Mouse (Mus musculus): ENCODE measurements around the gene Parp14. TPM values are rescaled to one million over a fixed set of nuclear protein-coding genes. Genes with fewer than 3 reads are reported as not detected.
A peak's percentile ranks its signal among the peaks of the same experiment; 100 is the strongest.

The Parp14 gene
- polyA plus RNA-seq, 1 experiment = 0.02 TPM

- peak; percentile 67 for TF ChIP-seq CTCF (IDR thresholded peaks at IDR 0.05; ENCODE audit: control insufficient read depth, insufficient read depth, insufficient read length)
- TF ChIP-seq MYOD1 (IDR thresholded peaks at IDR 0.05; ENCODE audit: control insufficient read depth, insufficient read length, low read depth) = no peak
- no peaks in the 10 kb centered on the region for H3K79me2 ChIP-seq (ENCODE audit: control insufficient read depth, insufficient read depth)
- no peak overlapping the region for H3ac ChIP-seq (ENCODE audit: control insufficient read depth, insufficient read length, low read depth)
- H3K79me3 ChIP-seq (ENCODE audit: low read depth) = no peaks in the 10 kb centered on the region
- peaks cover 27% of the 10 kb centered on the region for H3K36me3 ChIP-seq (ENCODE audit: control insufficient read depth, insufficient read depth)
- no peak overlapping the region for H3K4me3 ChIP-seq (ENCODE audit: insufficient read depth, poor library complexity, severe bottlenecking)
- H3K27me3 ChIP-seq (ENCODE audit: control insufficient read depth, insufficient read depth, insufficient read length) = no peaks in the 10 kb centered on the region
These were observed 53.9 kb downstream of the Parp14 start for GRCm38 (mm10) chr16:35817255-35818089.

GRCm38 (mm10) chr16:35813119-35813518, 58.2 kb downstream of the Parp14 start:
- Histone ChIP-seq H3ac (ENCODE audit: control insufficient read depth, insufficient read length, low read depth) (no peak overlapping the region), H3K79me2 (ENCODE audit: control insufficient read depth, insufficient read depth) (no peaks in the 10 kb centered on the region), H3K4me3 (ENCODE audit: insufficient read depth, poor library complexity, severe bottlenecking) (no peak overlapping the region), H3K27me3 (ENCODE audit: control insufficient read depth, insufficient read depth, insufficient read length) (no peaks in the 10 kb centered on the region), H3K36me3 (ENCODE audit: control insufficient read depth, insufficient read depth) (peaks cover 14% of the 10 kb centered on the region), H3K79me3 (ENCODE audit: low read depth) (no peaks in the 10 kb centered on the region)
- TF ChIP-seq CTCF (IDR thresholded peaks at IDR 0.05; ENCODE audit: control insufficient read depth, insufficient read depth, insufficient read length) (no peak), USF1 (IDR thresholded peaks at IDR 0.05; ENCODE audit: low read depth) (no peak), MYOD1 (IDR thresholded peaks at IDR 0.05; ENCODE audit: control insufficient read depth, insufficient read length, low read depth) (no peak), CEBPB (IDR thresholded peaks at IDR 0.05; ENCODE audit: low read depth) (no peak), MAX (IDR thresholded peaks at IDR 0.05) (no peak), FOSL1 (IDR thresholded peaks at IDR 0.05; ENCODE audit: insufficient read depth, low read length, poor library complexity, severe bottlenecking) (no peak), MYOG (IDR thresholded peaks at IDR 0.05; ENCODE audit: control insufficient read depth, extremely low read depth, insufficient read length) (no peak)

DNA sequence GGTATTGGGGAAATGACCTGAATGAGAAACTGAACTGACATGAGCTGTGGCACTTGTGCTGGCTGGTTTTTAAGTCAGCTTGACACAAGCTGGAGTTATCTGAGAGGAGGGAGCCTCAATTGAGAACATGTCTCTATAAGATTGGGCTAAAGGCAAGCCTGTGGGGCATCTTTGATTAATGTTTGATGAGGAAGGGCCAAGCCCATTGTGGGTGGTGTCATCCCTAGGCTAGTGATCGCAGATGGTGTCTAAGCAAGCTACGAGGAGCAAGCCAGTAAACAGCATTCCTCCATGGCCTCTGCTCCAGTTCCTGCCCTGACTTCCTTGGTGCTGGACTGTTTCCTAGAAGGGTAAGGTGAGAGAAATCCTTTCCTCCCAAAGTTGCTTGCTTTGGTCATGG, 62.5 kb downstream of the Parp14 start:
- no peak overlapping the region for H3ac ChIP-seq (ENCODE audit: control insufficient read depth, insufficient read length, low read depth)
- H3K79me3 ChIP-seq (ENCODE audit: low read depth) = no peaks in the 10 kb centered on the region
- no peaks in the 10 kb centered on the region for H3K27me3 ChIP-seq (ENCODE audit: control insufficient read depth, insufficient read depth, insufficient read length)
- H3K4me3 ChIP-seq (ENCODE audit: insufficient read depth, poor library complexity, severe bottlenecking) = no peak overlapping the region
- H3K36me3 ChIP-seq (ENCODE audit: control insufficient read depth, insufficient read depth) = peaks cover 6% of the 10 kb centered on the region
- no peak for TF ChIP-seq MYOG (IDR thresholded peaks at IDR 0.05; ENCODE audit: control insufficient read depth, extremely low read depth, insufficient read length)
- TF ChIP-seq MYOD1 (IDR thresholded peaks at IDR 0.05; ENCODE audit: control insufficient read depth, insufficient read length, low read depth) = no peak
- no peak for TF ChIP-seq CEBPB (IDR thresholded peaks at IDR 0.05; ENCODE audit: low read depth)
- no peaks in the 10 kb centered on the region for H3K79me2 ChIP-seq (ENCODE audit: control insufficient read depth, insufficient read depth)

- H3ac ChIP-seq (ENCODE audit: control insufficient read depth, insufficient read length, low read depth) = no peak overlapping the region
- H3K36me3 ChIP-seq (ENCODE audit: control insufficient read depth, insufficient read depth) = peaks cover 4% of the 10 kb centered on the region
- no peaks in the 10 kb centered on the region for H3K79me2 ChIP-seq (ENCODE audit: control insufficient read depth, insufficient read depth)
- H3K79me3 ChIP-seq (ENCODE audit: low read depth) = no peaks in the 10 kb centered on the region
- TF ChIP-seq CTCF (IDR thresholded peaks at IDR 0.05; ENCODE audit: control insufficient read depth, insufficient read depth, insufficient read length) (no peak), MYOG (IDR thresholded peaks at IDR 0.05; ENCODE audit: control insufficient read depth, extremely low read depth, insufficient read length) (no peak), CEBPB (IDR thresholded peaks at IDR 0.05; ENCODE audit: low read depth) (no peak), FOSL1 (IDR thresholded peaks at IDR 0.05; ENCODE audit: insufficient read depth, low read length, poor library complexity, severe bottlenecking) (no peak), USF1 (IDR thresholded peaks at IDR 0.05; ENCODE audit: low read depth) (no peak), MAX (IDR thresholded peaks at IDR 0.05) (no peak), MYOD1 (IDR thresholded peaks at IDR 0.05; ENCODE audit: control insufficient read depth, insufficient read length, low read depth) (no peak)
- no peaks in the 10 kb centered on the region for H3K27me3 ChIP-seq (ENCODE audit: control insufficient read depth, insufficient read depth, insufficient read length)
- H3K4me3 ChIP-seq (ENCODE audit: insufficient read depth, poor library complexity, severe bottlenecking) = no peak overlapping the region
These were observed 63.7 kb downstream of the Parp14 start for GRCm38 (mm10) chr16:35807663-35807992.

DNA sequence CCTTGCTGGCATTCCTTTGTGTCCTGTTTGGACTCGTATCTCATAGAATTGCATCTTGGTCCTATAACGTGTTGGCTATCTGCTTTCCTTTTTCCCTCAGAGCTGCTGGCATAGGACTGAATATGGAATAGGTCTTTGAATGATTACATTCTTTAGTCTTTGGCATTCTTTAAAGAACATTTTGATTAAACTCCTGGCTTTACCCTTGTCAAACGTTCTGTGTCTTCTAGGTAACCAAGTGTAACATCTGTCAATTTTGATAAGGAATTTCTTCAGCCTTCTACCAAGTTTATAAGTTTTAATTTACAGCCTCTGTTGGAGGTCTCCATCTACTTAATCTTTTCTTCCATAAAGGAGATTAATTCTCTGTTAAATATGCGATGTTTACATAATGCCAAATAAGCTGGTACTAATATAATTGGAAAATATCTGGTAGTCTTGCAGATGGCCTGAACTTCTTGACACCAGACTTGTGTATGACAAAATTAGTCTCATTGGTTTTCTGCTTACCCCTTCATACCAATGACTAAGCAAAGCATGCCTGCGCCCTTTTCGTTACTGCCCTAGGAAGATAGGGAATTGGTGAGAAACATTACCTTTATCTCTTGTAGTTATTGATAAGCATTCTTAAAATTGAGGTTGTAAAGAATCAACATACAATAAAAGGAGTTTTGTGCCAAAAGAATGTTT, 64.2 kb downstream of the Parp14 start:
- H3K79me2 ChIP-seq (ENCODE audit: control insufficient read depth, insufficient read depth) = no peaks in the 10 kb centered on the region
- no peaks in the 10 kb centered on the region for H3K27me3 ChIP-seq (ENCODE audit: control insufficient read depth, insufficient read depth, insufficient read length)
- no peak for TF ChIP-seq MYOD1 (IDR thresholded peaks at IDR 0.05; ENCODE audit: control insufficient read depth, insufficient read length, low read depth)
- no peak for TF ChIP-seq FOSL1 (IDR thresholded peaks at IDR 0.05; ENCODE audit: insufficient read depth, low read length, poor library complexity, severe bottlenecking)
- H3K79me3 ChIP-seq (ENCODE audit: low read depth) = no peaks in the 10 kb centered on the region
- H3K36me3 ChIP-seq (ENCODE audit: control insufficient read depth, insufficient read depth) = peaks cover 6% of the 10 kb centered on the region
- H3ac ChIP-seq (ENCODE audit: control insufficient read depth, insufficient read length, low read depth) = no peak overlapping the region
- H3K4me3 ChIP-seq (ENCODE audit: insufficient read depth, poor library complexity, severe bottlenecking) = no peak overlapping the region

DNA sequence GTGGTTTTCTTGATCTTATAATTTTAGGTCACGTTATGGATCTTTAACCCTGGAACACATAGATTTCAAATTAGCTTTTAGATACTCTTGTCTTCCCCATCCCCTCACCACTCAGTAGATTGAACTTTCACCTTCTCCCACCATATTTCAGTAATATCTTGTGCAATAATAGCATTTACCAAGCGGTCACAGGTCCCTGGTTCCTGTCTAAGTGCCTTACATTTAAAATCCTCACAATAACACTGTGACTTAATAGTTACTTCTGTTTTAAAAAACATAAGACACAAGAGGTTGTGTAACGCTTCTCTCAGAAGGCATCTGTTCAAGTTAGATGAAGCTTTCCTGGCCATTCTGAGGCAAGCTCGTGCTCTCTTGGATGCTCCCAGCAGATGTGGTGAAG, 67.6 kb downstream of the Parp14 start:
- Histone ChIP-seq H3ac (ENCODE audit: control insufficient read depth, insufficient read length, low read depth) (no peak overlapping the region), H3K79me3 (ENCODE audit: low read depth) (no peaks in the 10 kb centered on the region), H3K79me2 (ENCODE audit: control insufficient read depth, insufficient read depth) (no peaks in the 10 kb centered on the region), H3K4me3 (ENCODE audit: insufficient read depth, poor library complexity, severe bottlenecking) (no peak overlapping the region), H3K36me3 (ENCODE audit: control insufficient read depth, insufficient read depth) (peaks cover 11% of the 10 kb centered on the region), H3K27me3 (ENCODE audit: control insufficient read depth, insufficient read depth, insufficient read length) (no peaks in the 10 kb centered on the region)
- TF ChIP-seq MAX (IDR thresholded peaks at IDR 0.05) = no peak

Measured in C2C12 (cell line).